Mouse (Mus musculus) WW6 (cell line): ENCODE measurements around the gene Dis3l2.

ENCODE experiments used
- DNase-seq: peaks from one replicate; pipeline ENCODE4 v3.0.0-alpha.2; 2013; ENCODE audit warnings: low read depth, low spot score

Gene Dis3l2

DNA sequence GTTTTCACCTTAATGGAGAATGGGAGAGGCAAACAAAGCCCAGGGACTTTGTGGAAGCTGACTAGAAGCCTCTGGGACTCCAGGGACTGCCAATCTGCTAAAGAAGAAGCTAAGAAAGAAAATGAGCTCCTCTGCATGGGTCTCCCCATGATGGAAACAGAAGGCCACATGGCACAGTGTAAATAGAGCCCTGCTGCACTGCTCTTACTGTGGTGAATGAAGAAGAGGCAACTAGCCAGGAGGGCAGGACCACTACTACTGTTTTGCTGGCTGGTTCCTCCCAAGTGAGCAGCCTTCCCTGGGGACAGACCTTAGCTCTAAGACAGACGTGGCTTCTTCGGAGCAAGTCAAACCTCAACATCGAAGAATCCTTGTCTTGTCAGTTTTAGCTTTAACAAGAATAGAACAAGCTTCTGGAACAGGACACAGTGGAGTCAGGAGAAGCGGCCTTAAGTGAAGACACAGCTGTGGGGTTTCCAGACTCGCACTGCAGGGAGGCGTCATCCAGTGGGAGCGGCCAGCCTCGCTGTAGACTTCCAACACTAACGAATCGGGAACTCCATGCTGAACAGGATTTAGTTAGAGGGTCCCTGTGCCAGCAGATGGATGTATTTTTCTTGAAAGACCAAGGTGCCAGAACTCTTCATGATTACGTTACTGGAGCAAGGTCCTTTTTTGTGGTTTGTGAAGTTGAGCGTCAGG lies 307.2 kb downstream of the Dis3l2 start:
- no peak for DNase-seq

DNA sequence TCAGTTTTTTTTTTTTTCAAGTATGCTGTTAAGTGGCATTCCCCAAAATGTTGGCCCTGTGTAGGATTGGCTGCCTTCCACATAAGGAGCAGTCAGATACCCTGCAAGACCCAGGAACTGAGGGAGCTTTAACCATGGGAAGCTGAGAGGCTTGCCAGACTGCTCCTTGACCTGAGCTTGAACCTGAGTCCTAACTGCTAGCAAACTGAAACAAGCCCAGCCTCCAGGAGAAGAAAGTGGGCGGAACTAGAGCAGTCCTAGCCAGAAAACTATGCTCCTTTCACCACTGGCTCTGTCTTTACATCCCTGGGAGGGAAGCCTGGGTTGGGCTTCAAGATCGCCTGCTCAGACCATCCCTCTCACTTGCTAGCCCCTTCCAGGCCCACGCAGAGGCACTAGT lies 308.1 kb downstream of the Dis3l2 start:
- DNase-seq = peak; percentile 11

DNA sequence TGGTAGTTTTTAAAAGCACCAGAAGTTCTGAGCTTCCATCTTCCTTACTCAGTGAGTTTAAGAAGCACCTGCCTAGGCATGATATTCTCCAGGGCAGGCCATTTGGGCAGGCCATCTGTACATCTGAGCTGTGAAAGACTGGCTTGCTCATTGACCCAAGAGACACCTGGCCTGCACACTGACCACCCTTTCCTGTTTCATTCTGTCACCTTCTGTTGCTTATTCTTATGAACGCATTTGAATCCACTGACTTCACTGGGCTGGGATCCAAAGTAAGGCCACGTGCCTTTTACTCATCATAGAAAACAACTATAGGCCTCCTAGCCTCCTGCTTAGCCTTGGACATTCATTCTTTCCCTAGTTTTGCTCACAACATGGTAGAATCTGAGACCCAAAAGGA lies 309.0 kb downstream of the Dis3l2 start:
- no peak for DNase-seq

DNA sequence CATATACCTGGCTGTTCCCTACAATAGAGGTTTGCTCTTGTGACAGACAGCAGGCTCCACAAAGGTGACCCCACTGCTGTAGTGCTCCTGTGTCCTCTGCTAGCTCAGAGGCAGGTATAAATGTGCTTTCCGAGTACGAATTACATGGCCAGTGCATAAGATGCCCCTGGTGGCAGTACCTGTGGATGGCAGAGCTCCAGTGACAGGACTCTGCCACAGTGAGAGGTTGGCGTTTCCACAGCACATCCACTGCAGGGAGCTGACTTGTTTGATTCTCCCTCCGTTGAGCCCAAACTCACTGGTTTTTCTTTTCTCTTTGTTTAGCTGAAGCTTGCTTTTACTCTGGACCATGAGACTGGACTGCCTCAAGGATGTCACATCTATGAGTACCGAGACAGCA lies 317.1 kb downstream of the Dis3l2 start:
- no peak for DNase-seq

DNA sequence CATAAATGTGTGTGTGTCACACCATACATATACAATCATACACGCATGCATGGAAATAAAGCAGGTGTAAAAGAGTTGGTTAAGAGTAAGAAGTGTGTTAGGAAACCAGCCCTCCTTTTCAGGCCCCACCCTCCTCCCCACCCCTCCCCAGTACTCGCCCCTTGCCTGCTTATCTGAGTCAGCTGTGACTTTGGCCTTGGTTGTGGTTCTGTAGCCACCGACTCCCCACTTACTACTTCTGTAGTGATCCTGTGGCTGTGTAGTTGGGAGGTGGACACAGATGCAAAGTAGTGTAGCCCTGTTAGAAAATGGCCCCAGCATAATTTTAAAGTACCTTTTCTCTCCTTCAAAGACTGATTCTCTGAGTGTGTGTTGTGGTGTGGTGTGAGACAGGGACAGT lies 318.0 kb downstream of the Dis3l2 start:
- DNase-seq = no peak

DNA sequence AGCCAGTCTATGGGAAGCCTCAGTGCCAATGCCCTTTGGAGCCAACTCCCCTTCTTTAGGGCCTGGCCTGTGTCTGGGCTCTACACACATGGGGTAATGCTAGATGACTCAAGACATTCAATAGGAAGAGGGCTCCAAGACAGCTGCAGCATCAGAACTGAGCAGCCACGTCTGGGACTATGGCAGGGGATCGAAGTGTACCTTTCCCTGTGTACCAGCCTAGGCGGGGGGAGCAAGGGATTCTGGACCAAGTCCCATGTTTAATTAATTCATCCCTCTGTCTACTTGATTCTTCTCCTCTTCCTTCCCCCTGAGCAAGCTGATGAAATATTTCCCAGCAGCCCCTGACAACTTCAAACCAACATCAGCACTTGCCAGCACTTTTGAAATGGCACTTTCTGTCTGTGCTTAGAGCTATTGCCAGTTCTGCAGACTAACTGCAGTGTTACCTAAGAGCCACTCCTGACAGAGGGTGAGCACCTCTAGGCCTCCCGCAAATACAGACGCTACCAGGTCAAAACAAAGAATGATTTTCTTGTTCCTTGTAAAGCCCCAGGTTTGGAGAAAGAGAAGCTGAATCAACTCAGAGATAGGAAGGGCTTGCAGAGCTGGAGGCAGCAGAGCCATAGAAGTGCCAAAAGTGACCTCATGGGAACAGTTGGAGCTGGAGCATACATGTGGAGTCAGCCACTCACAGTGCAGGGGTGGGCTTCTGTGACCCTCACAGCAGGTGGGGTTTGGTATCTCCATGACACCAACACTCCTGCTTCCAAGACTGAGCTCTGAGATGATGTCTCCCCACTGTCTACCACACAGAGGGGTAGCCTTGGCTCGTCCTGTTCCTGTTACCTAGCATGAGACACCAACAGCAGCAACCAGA lies 319.9 kb downstream of the Dis3l2 start:
- DNase-seq = no peak

DNA sequence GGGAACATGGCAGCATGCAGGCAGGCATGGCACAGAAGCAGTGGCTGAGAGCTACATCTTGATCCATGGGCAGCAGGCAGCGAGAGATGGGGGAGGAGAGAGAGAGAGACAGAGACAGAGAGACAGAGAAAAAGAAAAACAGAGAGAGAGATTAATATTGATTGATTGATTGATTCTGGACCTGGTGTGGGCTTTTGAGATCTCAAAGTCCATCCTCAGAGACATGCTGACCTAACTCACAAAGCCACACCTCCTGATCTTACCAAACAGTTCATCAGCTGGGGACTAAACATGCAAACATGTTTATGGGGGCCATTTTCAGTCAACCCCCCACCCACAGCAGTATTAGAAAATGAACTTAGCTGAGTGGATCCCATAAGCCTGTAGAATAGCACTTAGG lies 321.4 kb downstream of the Dis3l2 start:
- DNase-seq = no peak

DNA sequence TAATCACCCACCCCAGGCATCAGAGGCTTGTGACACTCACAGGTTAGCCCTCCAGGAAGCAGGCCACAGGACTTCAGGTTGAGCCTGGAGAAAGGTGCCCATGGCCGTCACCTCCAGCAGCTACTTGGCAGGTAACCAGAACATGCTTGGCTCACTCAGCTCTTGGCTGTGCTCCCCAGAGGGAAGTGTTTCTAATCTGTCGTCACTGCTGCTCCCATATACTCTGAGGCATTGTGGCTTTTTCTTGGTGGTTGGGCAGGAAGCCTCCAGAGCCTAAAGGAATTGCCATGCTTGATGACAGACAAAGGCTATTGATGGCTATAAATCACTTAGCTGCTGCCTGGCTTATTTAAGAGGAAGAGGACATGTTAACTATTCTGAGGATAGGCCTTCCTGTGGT lies 325.2 kb downstream of the Dis3l2 start:
- no peak for DNase-seq

DNA sequence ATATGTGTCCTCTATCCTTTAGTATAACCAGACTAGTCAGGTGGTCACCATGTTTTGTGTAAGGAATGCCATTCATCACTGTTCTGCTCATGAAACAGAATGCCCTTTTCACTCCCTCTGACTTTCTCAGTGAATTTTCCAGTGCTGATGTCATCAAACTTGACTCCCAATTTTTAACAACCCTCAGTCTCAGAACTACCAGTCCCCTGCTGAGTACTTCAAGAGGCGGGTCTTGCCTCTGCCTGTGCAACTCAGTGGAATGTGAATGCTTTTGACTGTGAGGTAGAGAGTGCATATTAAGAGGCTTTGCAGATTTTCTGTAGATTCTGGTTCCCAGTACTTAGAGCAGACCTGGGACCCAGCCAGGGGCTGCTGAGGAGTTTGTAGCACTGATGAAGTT lies 327.0 kb downstream of the Dis3l2 start:
- DNase-seq = no peak

DNA sequence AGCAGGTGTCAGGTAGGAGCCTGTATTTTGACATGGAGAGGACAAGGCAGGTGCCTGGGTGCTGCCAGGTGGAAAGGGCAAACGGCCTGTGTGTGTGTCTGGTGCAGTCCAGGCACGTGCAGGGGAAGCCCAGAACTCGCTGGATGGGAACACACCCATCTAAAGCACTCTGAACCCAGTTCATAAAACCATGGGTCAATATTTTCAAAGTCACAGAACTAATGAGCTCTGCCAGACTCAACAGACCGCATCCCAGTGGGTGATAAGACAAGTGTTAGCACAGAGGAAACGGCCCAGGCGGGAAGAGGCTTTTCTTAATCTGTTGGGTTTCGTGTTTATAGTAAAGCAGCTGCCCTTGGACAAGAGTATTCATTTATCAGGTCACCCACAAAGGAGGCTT lies 328.9 kb downstream of the Dis3l2 start:
- DNase-seq = no peak

DNA sequence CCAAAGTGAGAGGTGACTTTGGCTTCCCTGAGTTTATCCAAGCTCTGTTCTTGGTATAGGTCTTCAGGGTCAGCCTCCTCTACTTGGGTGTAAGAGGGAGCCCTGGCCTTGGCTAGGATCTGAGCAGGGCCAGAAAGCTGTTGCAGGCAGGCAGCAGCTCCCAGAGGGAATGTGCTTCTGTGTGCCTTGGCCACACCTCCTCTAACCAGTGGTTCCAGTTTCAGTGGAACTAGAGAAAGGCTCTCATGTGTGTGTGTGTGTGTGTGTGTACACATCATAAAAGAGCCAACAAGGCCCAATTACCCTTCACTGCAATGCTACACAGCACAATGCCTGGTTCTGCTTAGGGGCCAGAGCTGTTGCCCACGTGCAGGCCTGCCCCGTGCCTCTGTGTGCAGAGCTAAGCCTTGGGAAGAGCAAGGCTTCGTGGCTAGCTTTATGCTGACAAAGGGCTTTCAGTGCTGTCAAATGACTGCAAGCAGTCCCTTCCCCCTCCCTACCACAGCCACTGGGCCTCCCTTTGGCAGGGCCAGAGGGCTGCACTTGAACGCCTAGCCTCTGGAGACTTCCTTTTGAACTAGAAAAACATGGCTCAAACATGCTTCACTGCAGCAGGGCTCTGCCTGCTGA lies 332.0 kb downstream of the Dis3l2 start:
- DNase-seq = no peak

DNA sequence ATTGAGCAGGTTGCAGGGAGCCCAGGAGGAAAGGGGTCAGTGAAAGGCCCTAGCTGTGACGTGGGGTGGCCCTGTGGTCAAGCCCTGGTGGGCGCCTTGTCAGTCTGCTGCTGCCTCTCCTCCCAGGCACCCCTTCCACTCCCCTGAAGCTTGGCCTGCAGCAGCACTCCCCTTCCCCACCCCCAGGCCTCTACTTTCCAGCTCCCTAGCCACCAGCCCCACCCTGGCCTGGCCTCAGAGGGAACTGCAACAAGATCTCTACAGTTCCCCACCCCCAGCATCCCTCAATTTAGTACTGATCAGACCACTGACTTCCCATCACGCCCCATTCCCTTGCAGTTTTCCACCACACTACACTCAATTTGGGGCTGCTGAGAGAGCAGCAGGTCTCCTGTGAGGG lies 332.7 kb downstream of the Dis3l2 start:
- DNase-seq = no peak

DNA sequence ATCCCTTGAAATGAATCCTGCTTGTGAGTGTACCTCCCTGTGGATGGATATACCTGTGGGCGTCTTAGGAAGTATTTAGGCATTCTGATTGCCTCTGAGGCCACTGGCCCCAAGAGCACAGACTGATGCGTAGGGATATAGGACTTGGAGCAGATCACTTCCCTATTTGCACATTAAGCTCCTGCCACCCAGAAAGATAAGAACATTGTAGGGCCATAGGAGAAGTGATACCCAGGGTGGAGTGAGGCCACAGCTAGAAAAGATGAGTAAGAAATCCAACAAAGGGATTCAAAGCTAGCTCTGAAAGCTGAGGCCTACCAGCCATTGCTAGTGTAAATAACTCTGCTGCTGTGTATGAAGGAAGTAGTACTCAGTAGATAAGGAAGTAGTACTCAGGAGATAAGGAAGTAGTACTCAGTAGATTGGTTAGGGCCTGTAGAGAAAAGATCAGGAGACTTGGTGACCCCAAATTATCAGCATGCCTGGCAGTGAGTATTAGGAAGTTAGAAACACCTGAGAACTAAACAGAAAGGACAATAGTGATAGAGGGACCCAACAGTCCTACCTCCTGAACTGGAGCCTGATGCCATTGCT lies 335.0 kb downstream of the Dis3l2 start:
- no peak for DNase-seq

DNA sequence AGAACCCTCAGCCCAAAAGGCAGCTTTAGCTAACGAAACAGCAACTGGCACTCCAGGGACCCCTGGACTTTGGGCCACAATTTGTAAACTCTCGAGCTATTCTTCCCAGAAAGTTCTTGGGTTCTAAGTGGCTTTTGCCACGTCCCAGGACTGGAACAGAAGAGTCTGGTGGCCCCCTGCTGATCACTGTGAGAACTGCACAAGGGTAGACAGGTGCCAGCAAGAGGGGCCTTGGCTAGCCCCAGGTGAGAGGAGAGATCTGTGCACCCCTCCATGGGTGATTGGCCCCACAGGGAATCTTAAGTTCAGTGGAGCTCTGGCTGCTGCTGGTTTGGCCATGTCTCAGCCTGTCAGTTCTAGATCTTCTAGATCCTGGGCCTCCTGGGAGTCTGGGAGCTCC lies 337.5 kb downstream of the Dis3l2 start:
- no peak for DNase-seq

DNA sequence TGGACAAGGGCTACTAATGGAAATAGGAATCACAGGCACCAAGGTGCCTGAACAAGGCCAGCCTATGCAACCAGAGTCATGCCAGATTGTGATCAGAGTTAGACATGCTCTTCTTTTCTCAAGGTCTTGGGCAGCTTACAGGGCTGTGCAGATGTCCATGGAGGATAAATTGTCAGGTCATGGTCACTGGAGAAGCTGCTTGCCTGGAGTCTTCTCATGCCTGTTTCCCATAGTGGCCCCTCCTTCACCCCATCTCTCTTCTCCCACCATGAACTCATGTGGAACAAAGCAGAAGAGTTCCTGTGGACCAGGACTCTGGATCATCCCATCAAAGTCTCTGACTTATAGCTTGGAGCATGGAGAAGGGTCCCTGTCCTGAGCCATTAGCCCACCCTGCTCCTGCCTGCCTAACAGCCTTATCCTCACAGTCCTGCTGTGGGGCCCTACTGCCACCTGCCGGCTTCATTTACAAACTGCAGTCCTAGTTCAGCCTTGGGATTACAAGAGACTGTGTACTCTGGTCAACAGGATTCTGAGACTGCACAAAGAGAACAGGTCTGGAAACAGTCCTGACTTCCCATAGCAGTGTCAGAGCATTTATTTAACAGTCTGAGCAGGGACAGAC lies 338.3 kb downstream of the Dis3l2 start:
- DNase-seq = no peak

DNA sequence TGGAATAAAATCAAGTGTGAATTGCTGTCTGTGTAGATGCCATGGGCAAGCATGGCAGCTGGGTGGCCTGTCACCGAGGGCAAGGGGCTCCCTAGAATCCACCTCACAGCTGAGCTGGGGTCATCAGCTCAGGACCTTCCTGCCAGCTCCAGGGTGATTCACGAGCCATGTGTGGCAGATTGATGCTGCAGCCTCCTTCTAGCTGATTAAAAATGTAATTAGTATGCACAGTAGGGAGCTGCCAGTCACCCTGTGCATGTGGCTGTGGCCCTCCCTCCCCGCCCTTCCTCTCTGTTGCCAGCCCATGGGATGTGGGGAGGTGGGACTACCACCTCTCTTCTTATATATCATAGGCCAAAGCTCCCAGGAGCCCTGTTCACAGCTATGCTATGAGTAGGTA lies 346.5 kb downstream of the Dis3l2 start:
- no peak for DNase-seq

DNA sequence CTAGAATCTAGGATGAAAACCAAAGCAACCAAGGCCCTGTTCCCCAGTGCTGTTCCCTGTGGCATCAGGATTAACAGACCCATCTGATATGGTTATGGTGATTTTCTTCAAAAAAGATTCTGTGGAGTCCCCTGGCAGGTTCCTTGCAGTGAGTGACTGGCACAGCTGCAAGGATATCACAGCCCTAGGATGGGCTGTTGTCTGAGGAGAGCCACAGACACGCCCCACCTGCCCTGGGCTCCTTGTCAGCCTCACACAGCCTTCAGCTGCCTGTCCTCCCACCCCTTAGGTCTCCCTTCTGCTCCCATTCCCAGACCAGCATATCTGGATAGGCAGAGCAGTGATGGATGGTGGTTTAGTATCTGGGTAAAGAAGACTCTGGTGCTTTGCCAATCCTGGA lies 347.1 kb downstream of the Dis3l2 start:
- DNase-seq = no peak

DNA sequence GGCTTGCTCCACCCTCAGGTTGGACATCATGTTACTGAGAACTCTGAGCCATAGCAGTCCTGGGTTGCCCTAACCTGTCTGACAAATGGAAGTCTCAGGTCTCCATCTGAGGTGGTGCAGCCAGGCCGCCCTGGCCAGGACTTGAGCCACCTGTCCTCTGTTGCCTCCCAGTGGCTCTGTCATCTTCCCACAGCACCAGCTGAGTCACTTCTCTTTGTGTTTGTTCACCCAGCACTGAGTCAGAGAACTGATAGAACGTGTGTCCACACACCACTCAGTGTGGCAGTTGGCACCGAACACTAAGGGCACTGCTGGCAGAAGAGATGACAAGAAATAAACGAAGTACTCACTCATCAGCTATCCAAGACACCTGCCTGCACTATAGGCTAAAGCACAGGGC lies 347.8 kb downstream of the Dis3l2 start:
- no peak for DNase-seq

DNA sequence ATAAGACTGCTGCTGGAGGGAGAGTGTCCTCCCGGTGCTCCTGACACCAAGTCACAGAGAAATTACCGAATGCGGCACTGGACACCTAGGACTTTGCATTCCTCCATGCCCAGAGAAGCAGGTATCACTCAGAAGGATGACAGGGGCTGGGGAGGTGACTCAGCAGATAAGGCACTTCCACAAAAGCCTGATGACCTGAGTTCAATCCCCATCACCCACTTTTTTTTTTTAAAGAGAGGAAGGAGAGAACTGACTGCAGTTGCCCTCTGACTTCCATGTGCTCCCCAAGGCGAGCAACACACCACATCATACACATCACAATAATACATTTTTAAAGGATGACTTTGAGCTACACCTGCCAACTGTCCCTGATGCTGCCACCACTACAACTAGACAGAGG lies 353.5 kb downstream of the Dis3l2 start:
- DNase-seq = no peak

DNA sequence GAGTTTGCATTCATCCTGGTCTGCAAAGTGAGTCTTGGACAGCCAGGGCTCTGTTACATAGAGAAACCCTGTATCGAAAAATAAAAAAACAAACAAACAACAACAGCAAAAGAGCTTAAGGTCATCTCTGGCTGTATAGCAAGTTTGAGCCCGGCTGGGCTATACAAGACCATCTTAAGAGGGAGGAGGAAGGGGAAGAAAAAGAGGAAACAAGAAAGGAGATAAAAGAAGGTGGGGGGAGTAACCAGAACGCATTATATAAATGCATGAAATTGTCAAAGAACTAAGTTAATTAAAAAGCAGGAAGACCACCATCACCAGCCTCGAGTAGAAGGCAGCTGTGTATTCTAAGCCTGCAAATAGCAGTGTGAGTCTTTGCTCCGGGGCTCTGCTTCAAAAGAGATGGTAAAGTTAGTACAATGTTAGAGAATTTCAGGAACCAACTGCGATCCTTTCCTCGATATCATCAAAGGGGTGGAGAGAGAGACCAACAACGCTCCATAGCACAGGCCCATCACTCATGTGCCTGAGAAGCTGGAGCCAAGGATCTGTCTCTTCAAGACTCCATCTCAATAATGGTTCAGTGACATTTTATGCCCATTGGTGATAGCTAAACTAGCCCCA lies 355.5 kb downstream of the Dis3l2 start:
- DNase-seq = no peak

DNA sequence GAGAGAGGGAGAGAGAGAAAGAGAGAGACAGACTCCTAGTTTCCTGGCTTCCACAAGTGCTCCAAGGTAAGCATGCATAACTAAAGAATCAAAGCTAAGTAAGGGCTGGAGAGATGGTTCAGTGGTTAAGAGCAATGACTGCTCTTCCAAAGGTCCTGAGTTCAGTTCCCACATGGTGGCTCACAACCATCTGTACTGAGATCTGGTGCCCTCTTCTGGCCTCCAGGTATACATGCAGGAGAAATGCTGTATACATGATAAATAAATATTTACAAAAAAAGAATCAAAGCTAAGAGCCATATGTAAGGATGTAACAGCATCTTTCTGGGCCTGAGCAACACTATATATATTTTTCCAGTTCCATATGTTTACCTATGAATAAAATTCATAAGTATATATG lies 357.3 kb downstream of the Dis3l2 start:
- no peak for DNase-seq
